Mouse (Mus musculus) limb, embryonic 13.5 days (tissue): ENCODE measurements at regions not wholly inside any gene's neighbourhood (a gene's known extent, or its start where the extent isn't known, plus 50 kb on each side); places are given as distances from the start of the nearest gene placed in this dataset.

Source experiments
- ATAC-seq: fragments of 200-750 bp; cut with Nextera tagmentation; 2 replicates; pipeline ENCODE4 v1.8.0; 2017; ENCODE audit warnings: low read depth, moderate number of reproducible peaks, moderate TSS enrichment; ENCODE audit not compliant: low FRiP score
- H3K27ac ChIP-seq: fragments of 300-500 bp; sonication (generic); 2 replicates; pipeline ENCODE4 v1.5.1; 2015; ENCODE audit warnings: inconsistent platforms, mild to moderate bottlenecking, moderate library complexity
- H3K27me3 ChIP-seq: fragments of 300-500 bp; sonication (generic); 2 replicates; pipeline ENCODE4 v1.6.1; 2015; ENCODE audit warnings: mild to moderate bottlenecking, inconsistent platforms
- H3K36me3 ChIP-seq: fragments of 300-500 bp; sonication (generic); 2 replicates; pipeline ENCODE4 v1.6.1; 2015; ENCODE audit warnings: inconsistent platforms, mild to moderate bottlenecking, moderate library complexity
- H3K4me1 ChIP-seq: fragments of 300-500 bp; sonication (generic); 2 replicates; pipeline ENCODE4 v1.6.1; 2015; ENCODE audit warnings: inconsistent platforms
- H3K4me2 ChIP-seq: fragments of 300-500 bp; sonication (generic); replicated peaks from 2 replicates; pipeline ENCODE4 v1.6.1; 2015; ENCODE audit warnings: inconsistent platforms, mild to moderate bottlenecking, moderate library complexity
- H3K4me3 ChIP-seq: fragments of 300-500 bp; sonication (generic); 2 replicates; pipeline ENCODE4 v1.5.1; 2015; ENCODE audit warnings: moderate library complexity, mild to moderate bottlenecking, inconsistent platforms
- H3K9ac ChIP-seq: fragments of 300-500 bp; sonication (generic); 2 replicates; pipeline ENCODE4 v1.6.1; 2015; ENCODE audit warnings: mild to moderate bottlenecking, inconsistent platforms
- H3K9me3 ChIP-seq: fragments of 300-500 bp; sonication (generic); 2 replicates; pipeline ENCODE4 v1.6.1; 2016; ENCODE audit warnings: inconsistent platforms
- whole genome bisulfite sequencing: fragments of 180-500 bp; shearing (Covaris S2); methylation state at CpG from one replicate; pipeline ENCODE4 v1.1.7; 2015; 5-methylcytosine and 5-hydroxymethylcytosine counted together

DNA sequence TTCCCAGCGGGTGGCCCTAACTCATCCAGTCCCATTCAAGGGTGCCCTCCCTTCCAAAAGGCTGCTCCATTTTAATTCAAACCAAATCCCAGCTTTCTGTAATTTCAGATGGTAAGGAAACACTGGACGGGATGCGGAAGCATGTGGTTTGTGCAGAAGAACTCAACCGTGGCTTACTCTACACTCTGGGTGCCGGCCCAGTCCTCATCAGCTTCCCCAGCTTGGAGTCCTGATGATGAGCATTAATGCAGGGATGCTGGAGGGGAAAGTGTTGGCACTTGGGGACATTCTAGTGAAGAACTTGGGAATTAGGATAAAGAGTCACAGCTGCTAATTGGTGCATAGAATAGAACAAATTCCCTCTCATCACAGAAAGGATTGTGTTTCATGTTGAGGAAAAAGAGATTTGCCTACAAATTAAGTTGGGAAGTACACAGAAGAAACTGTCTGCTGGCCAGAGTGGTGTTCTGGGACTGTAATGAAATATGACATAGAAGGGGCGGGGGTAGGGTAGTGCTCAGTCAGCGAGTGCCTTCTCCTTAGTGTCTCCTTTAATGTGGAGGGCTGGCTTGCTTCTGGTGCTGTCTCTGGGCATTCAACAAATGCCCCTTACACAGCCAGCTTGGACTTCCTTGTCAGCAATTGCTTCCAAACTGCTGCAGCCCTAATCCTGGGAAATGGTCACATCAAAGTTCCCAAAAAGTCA lies 285.0 kb upstream of the Bmper start:
- no peak overlapping the region for H3K4me2 ChIP-seq
- no peaks in the 10 kb centered on the region for H3K36me3 ChIP-seq
- ATAC-seq: no peak
- 0 out of 2 replicates have a peak, but pooled peaks cover 6% of the 10 kb centered on the region for H3K4me1 ChIP-seq
- H3K9ac ChIP-seq: no peak overlapping the region
- no peaks in the 10 kb centered on the region for H3K9me3 ChIP-seq
- no peak overlapping the region for H3K4me3 ChIP-seq
- H3K27ac ChIP-seq: no peak overlapping the region
- 80% methylated on average over 7 of the region's 7 CpGs for WGBS
- H3K27me3 ChIP-seq: no peaks in the 10 kb centered on the region

DNA sequence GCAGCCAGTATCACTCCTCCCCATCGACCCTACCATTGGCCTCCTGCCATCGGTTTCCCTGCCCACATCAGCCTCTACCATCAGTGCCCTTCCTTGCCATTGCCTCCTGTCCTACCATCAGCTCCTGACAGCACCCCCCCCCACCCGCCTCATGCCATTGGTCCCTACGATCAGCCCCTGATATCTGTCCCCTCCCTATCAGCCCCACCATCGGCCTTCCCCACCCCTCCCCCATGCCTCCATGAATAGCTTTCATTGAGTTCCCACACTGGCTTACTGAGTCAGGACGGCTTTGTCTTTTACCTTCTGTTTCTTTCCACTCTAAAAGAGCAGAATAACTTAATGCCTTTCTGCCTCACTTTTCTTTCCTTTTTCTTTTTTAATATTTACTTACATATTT lies 277.9 kb upstream of the Bmper start:
- no peak overlapping the region for H3K4me3 ChIP-seq
- peaks cover 8% of the 10 kb centered on the region; the same call in 1 of the 2 replicates for H3K4me1 ChIP-seq
- no peak overlapping the region for H3K4me2 ChIP-seq
- H3K36me3 ChIP-seq: no peaks in the 10 kb centered on the region
- no peak overlapping the region for H3K9ac ChIP-seq
- ATAC-seq: no peak
- H3K27me3 ChIP-seq: no peaks in the 10 kb centered on the region
- WGBS: 83% methylated on average over 6 of the region's 6 CpGs
- no peaks in the 10 kb centered on the region for H3K9me3 ChIP-seq
- H3K27ac ChIP-seq: no peak overlapping the region

DNA sequence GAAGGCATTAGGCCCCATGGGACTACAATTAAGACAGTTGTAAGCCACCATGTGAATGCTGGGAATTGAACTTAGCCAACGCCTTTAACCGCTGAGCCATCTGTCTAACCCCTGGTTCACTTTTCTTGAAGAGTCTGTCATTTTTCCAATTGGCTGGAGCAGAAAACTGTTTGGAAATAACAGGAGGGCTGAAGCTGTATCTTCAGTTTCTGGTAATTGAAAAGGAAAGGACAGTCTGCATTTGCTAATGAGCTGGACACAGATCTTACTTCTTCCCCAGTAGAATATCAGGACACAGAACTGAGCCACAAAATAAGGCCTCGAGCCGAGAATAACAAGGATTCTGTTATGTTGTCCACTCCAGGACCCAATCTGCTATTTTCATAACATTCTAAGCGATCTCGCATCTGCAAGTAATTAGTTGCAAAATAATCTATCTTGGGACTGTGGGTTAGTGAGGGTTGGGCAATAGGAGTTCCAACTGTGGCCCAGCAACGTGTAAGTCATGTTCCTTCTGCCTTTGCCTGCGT lies 277.4 kb upstream of the Bmper start:
- Histone ChIP-seq H3K9ac (no peak overlapping the region), H3K27me3 (no peaks in the 10 kb centered on the region), H3K4me3 (no peak overlapping the region), H3K36me3 (no peaks in the 10 kb centered on the region), H3K4me2 (no peak overlapping the region), H3K9me3 (no peaks in the 10 kb centered on the region), H3K4me1 (peaks cover 6% of the 10 kb centered on the region; the same call in 1 of the 2 replicates), H3K27ac (no peak overlapping the region)
- no peak for ATAC-seq
- WGBS: 67% methylated on average over 8 of the region's 8 CpGs

GRCm38 (mm10) chr9:22952571-22953442 lies 270.1 kb upstream of the Bmper start:
- Histone ChIP-seq H3K9ac (no peak overlapping the region), H3K4me1 (peaks cover 31% of the 10 kb centered on the region), H3K36me3 (no peaks in the 10 kb centered on the region), H3K4me3 (no peak overlapping the region), H3K27me3 (0 out of 2 replicates have a peak, but pooled peaks cover 2% of the 10 kb centered on the region), H3K27ac (peak overlapping the region; percentile 12; the same call in 1 of the 2 replicates), H3K4me2 (peak overlapping the region; percentile 25), H3K9me3 (no peaks in the 10 kb centered on the region)
- peak; percentile 64; the same call in 1 of the 2 replicates for ATAC-seq
- 23% methylated on average over 16 of the region's 16 CpGs for WGBS

- ATAC-seq: no peak
- no peak overlapping the region for H3K4me3 ChIP-seq
- WGBS: 18% methylated on average over 7 of the region's 7 CpGs
- no peak overlapping the region for H3K4me2 ChIP-seq
- H3K27me3 ChIP-seq: no peaks in the 10 kb centered on the region
- no peak overlapping the region for H3K9ac ChIP-seq
- H3K9me3 ChIP-seq: no peaks in the 10 kb centered on the region
- no peaks in the 10 kb centered on the region for H3K36me3 ChIP-seq
- H3K4me1 ChIP-seq: peaks cover 11% of the 10 kb centered on the region
- 0 out of 2 replicates have a peak overlapping the region, but pooled peaks have one; percentile 34 for H3K27ac ChIP-seq
Measured at GRCm38 (mm10) chr9:22962269-22962815, 260.5 kb upstream of the Bmper start.

- 74% methylated on average over 4 of the region's 4 CpGs for WGBS
- no peak overlapping the region for H3K9ac ChIP-seq
- no peak overlapping the region for H3K27ac ChIP-seq
- no peaks in the 10 kb centered on the region for H3K36me3 ChIP-seq
- no peak overlapping the region for H3K4me2 ChIP-seq
- no peaks in the 10 kb centered on the region for H3K9me3 ChIP-seq
- H3K4me1 ChIP-seq: peaks cover 12% of the 10 kb centered on the region; the same call in 1 of the 2 replicates
- H3K4me3 ChIP-seq: no peak overlapping the region
- ATAC-seq: no peak
- H3K27me3 ChIP-seq: peaks cover under 1% of the 10 kb centered on the region; the same call in 1 of the 2 replicates
Measured at GRCm38 (mm10) chr9:22971312-22971711, 251.6 kb upstream of the Bmper start.

- no peak for ATAC-seq
- H3K27ac ChIP-seq: no peak overlapping the region
- no peaks in the 10 kb centered on the region for H3K36me3 ChIP-seq
- H3K9me3 ChIP-seq: no peaks in the 10 kb centered on the region
- H3K4me2 ChIP-seq: no peak overlapping the region
- 74% methylated on average over 9 of the region's 9 CpGs for WGBS
- no peak overlapping the region for H3K9ac ChIP-seq
- no peak overlapping the region for H3K4me3 ChIP-seq
- peaks cover 6% of the 10 kb centered on the region; the same call in 1 of the 2 replicates for H3K27me3 ChIP-seq
- H3K4me1 ChIP-seq: peaks cover 8% of the 10 kb centered on the region; the same call in 1 of the 2 replicates
Measured at GRCm38 (mm10) chr9:22976748-22977147, 246.1 kb upstream of the Bmper start.

DNA sequence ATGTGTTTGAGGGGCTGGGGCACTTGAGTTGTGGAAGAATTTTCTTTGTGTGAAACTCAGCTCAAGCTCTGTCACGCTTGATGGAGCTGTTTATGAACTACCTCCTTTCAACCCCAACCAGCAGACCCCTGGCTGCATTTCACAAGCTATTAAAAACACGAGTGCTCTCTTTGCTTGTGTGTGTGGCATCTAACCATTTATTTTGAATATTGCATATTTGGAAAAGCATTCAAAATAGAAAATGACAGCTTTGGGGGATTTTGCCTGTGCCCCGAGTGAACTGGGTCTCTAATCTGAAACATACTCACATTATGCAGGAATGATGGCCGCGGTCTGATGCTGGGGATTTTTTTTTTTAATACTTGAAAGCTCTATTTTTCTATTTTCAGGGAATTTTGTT lies 243.2 kb upstream of the Bmper start:
- no peak overlapping the region for H3K27ac ChIP-seq
- no peak overlapping the region for H3K9ac ChIP-seq
- no peak overlapping the region for H3K4me3 ChIP-seq
- no peak for ATAC-seq
- no peaks in the 10 kb centered on the region for H3K9me3 ChIP-seq
- 35% methylated on average over 5 of the region's 5 CpGs for WGBS
- H3K36me3 ChIP-seq: no peaks in the 10 kb centered on the region
- H3K27me3 ChIP-seq: peaks cover 8% of the 10 kb centered on the region; the same call in 1 of the 2 replicates
- no peak overlapping the region for H3K4me2 ChIP-seq
- peaks cover 7% of the 10 kb centered on the region; the same call in 1 of the 2 replicates for H3K4me1 ChIP-seq

- Histone ChIP-seq H3K4me2 (no peak overlapping the region), H3K27ac (no peak overlapping the region), H3K36me3 (no peaks in the 10 kb centered on the region), H3K9me3 (no peaks in the 10 kb centered on the region), H3K4me3 (no peak overlapping the region), H3K27me3 (no peaks in the 10 kb centered on the region), H3K4me1 (peaks cover 9% of the 10 kb centered on the region), H3K9ac (no peak overlapping the region)
- WGBS: 44% methylated on average over 6 of the region's 6 CpGs
- no peak for ATAC-seq
Measured at GRCm38 (mm10) chr9:22989508-22989907, 233.4 kb upstream of the Bmper start.

- Histone ChIP-seq H3K27me3 (no peaks in the 10 kb centered on the region), H3K4me1 (peaks cover 9% of the 10 kb centered on the region), H3K4me2 (no peak overlapping the region), H3K4me3 (no peak overlapping the region), H3K9ac (no peak overlapping the region), H3K27ac (no peak overlapping the region), H3K36me3 (no peaks in the 10 kb centered on the region), H3K9me3 (no peaks in the 10 kb centered on the region)
- WGBS: 68% methylated on average over 5 of the region's 5 CpGs
- no peak for ATAC-seq
Measured at GRCm38 (mm10) chr9:22993531-22993930, 229.3 kb upstream of the Bmper start.

DNA sequence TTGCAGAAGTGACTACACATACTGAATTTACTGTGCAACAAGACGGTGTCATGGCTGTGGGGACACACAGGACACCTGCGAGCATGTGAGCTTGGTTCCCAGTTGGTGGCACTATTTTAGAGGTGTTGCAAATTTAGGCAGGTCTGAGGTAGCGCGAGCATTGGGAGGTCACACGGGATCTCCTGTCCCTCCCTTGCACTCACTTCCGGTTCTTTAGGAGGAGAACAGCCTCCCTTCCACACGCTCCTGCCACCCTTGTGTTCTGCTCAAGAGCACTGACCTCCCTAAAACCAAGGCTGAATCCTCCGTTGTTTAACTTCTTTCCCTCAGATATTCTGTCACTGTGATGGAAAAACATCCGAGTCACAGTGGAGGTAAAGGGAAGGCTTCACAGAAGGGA lies 227.3 kb upstream of the Bmper start:
- Histone ChIP-seq H3K4me3 (no peak overlapping the region), H3K36me3 (no peaks in the 10 kb centered on the region), H3K4me1 (peaks cover 9% of the 10 kb centered on the region), H3K9ac (no peak overlapping the region), H3K27me3 (no peaks in the 10 kb centered on the region), H3K9me3 (no peaks in the 10 kb centered on the region), H3K4me2 (no peak overlapping the region), H3K27ac (no peak overlapping the region)
- no peak for ATAC-seq
- WGBS: 64% methylated on average over 9 of the region's 9 CpGs

DNA sequence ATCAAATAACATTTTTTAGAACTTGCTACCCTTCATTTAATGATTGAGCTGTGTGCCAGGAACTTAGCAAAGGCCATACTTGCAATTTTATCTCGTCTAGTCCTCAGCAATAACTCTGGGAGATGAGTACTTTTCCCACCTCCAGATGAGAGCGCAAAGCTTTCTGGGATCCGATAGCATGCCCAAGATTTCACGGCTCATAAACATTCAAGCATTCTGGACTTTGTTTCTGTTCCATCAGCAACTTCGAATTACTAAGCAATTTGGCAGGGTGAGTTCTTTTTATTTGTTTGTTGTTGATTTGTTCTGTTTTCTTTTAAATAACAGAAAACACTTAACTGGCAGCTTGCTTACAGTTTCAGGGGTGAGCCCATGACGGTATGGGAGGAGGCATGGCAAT lies 224.6 kb upstream of the Bmper start:
- H3K27me3 ChIP-seq: no peaks in the 10 kb centered on the region
- no peak overlapping the region for H3K4me2 ChIP-seq
- no peaks in the 10 kb centered on the region for H3K36me3 ChIP-seq
- peaks cover 12% of the 10 kb centered on the region for H3K4me1 ChIP-seq
- no peak overlapping the region for H3K27ac ChIP-seq
- no peaks in the 10 kb centered on the region for H3K9me3 ChIP-seq
- WGBS: 73% methylated on average over 6 of the region's 6 CpGs
- H3K9ac ChIP-seq: no peak overlapping the region
- no peak overlapping the region for H3K4me3 ChIP-seq
- ATAC-seq: no peak
